Mouse (Mus musculus) kidney, embryonic 15.5 days (tissue): ENCODE data around the gene Stard10. TPM values are rescaled to one million over a fixed set of nuclear protein-coding genes. Genes with fewer than 3 reads are reported as not detected.

Experiments used
- ATAC-seq: fragments of 200-750 bp; cut with Nextera tagmentation; replicated peaks from 2 replicates; pipeline ENCODE4 v1.8.0; 2017; ENCODE audit warnings: moderate TSS enrichment; ENCODE audit not compliant: low FRiP score
- H3K27ac ChIP-seq: fragments of 300-500 bp; sonication (generic); 2 replicates; pipeline ENCODE4 v1.5.1; 2015; ENCODE audit warnings: mild to moderate bottlenecking, inconsistent platforms
- H3K27me3 ChIP-seq: fragments of 300-500 bp; sonication (generic); 2 replicates; pipeline ENCODE4 v1.6.1; 2015; ENCODE audit warnings: inconsistent platforms
- H3K36me3 ChIP-seq: fragments of 300-500 bp; sonication (generic); 2 replicates; pipeline ENCODE4 v1.6.1; 2015; ENCODE audit warnings: inconsistent platforms
- H3K4me1 ChIP-seq: fragments of 300-500 bp; sonication (generic); 2 replicates; pipeline ENCODE4 v1.6.1; 2015; ENCODE audit warnings: inconsistent platforms
- H3K4me2 ChIP-seq: fragments of 300-500 bp; sonication (generic); 2 replicates; pipeline ENCODE4 v1.6.1; 2015; ENCODE audit warnings: moderate library complexity, mild to moderate bottlenecking, inconsistent platforms
- H3K4me3 ChIP-seq: fragments of 300-500 bp; sonication (generic); replicated peaks from 2 replicates; pipeline ENCODE4 v1.5.1; 2015; ENCODE audit warnings: mild to moderate bottlenecking, inconsistent platforms
- H3K9ac ChIP-seq: fragments of 300-500 bp; sonication (generic); 2 replicates; pipeline ENCODE4 v1.6.1; 2015; ENCODE audit warnings: mild to moderate bottlenecking, inconsistent platforms
- H3K9me3 ChIP-seq: fragments of 300-500 bp; sonication (generic); replicated peaks from 2 replicates; pipeline ENCODE4 v1.6.1; 2016; ENCODE audit warnings: inconsistent platforms
- WGBS: fragments of 180-500 bp; shearing (Covaris S2); methylation state at CpG from one replicate; pipeline ENCODE4 v1.1.7; 2015; ENCODE audit warnings: mixed read lengths; 5-methylcytosine and 5-hydroxymethylcytosine counted together
- polyA plus RNA-seq: library from polyadenylated mRNA; unstranded; fragments of >200 nt; fragmentation: Nextera tagmentation; extraction: Ambion mirVana; gene quantifications from 2 replicates; pipeline ENCODE4 v1.2.1, GENCODE M21; 2015

Gene Stard10
- 55.4 and 58.5 TPM in 2 replicates for polyA plus RNA-seq

GRCm38 (mm10) chr7:101317014-101317413, at the start of gene Stard10:
Gene Stard10, plus strand, starts transcription at chr7:101317086.
- H3K9ac ChIP-seq = no peak within 1 kb of the TSS
- no peaks in the 10 kb centered on the region for H3K9me3 ChIP-seq
- no peaks in the 10 kb centered on the region for H3K36me3 ChIP-seq
- H3K4me2 ChIP-seq = no peak within 1 kb of the TSS
- peaks cover under 1% of the 10 kb centered on the region; the same call in 1 of the 2 replicates for H3K27me3 ChIP-seq
- 73% methylated on average over 3 of the region's 3 CpGs for WGBS
- H3K4me3 ChIP-seq = no peak within 1 kb of the TSS
- H3K4me1 ChIP-seq = peaks cover 33% of the 10 kb centered on the region
- H3K27ac ChIP-seq = no peak within 1 kb of the TSS
- no peak for ATAC-seq

- ATAC-seq = no peak
- H3K9me3 ChIP-seq = no peaks in the 10 kb centered on the region
- no peak overlapping the region for H3K27ac ChIP-seq
- H3K4me3 ChIP-seq = no peak overlapping the region
- 64% methylated on average over 3 of the region's 3 CpGs for WGBS
- H3K4me2 ChIP-seq = no peak overlapping the region
- no peaks in the 10 kb centered on the region for H3K27me3 ChIP-seq
- no peak overlapping the region for H3K9ac ChIP-seq
- no peaks in the 10 kb centered on the region for H3K4me1 ChIP-seq
- H3K36me3 ChIP-seq = peaks cover 28% of the 10 kb centered on the region
Observed at GRCm38 (mm10) chr7:101267457-101268259, 49.2 kb upstream of the Stard10 start.

GRCm38 (mm10) chr7:101271602-101272001, 45.3 kb upstream of the Stard10 start:
- no peak overlapping the region for H3K27ac ChIP-seq
- H3K4me2 ChIP-seq = no peak overlapping the region
- 65% methylated on average over 1 of the region's 1 CpGs for WGBS
- H3K4me3 ChIP-seq = no peak overlapping the region
- H3K27me3 ChIP-seq = no peaks in the 10 kb centered on the region
- no peak for ATAC-seq
- H3K9me3 ChIP-seq = no peaks in the 10 kb centered on the region
- H3K9ac ChIP-seq = no peak overlapping the region
- no peaks in the 10 kb centered on the region for H3K4me1 ChIP-seq
- peaks cover 52% of the 10 kb centered on the region for H3K36me3 ChIP-seq

GRCm38 (mm10) chr7:101272466-101273160, 44.3 kb upstream of the Stard10 start:
- Histone ChIP-seq H3K4me2 (no peak overlapping the region), H3K9me3 (no peaks in the 10 kb centered on the region), H3K27me3 (no peaks in the 10 kb centered on the region), H3K4me1 (no peaks in the 10 kb centered on the region), H3K27ac (no peak overlapping the region), H3K36me3 (peaks cover 58% of the 10 kb centered on the region), H3K9ac (no peak overlapping the region), H3K4me3 (no peak overlapping the region)
- 74% methylated on average over 8 of the region's 8 CpGs for WGBS
- no peak for ATAC-seq

- no peak for ATAC-seq
- Histone ChIP-seq H3K4me3 (no peak overlapping the region), H3K9me3 (no peaks in the 10 kb centered on the region), H3K4me2 (no peak overlapping the region), H3K27me3 (no peaks in the 10 kb centered on the region), H3K36me3 (peaks cover 94% of the 10 kb centered on the region), H3K27ac (no peak overlapping the region), H3K4me1 (no peaks in the 10 kb centered on the region), H3K9ac (no peak overlapping the region)
- whole genome bisulfite sequencing = 91% methylated on average over 3 of the region's 3 CpGs
Observed at GRCm38 (mm10) chr7:101282721-101283120, 34.2 kb upstream of the Stard10 start.

- H3K27me3 ChIP-seq = no peaks in the 10 kb centered on the region
- H3K9me3 ChIP-seq = no peaks in the 10 kb centered on the region
- WGBS = 84% methylated on average over 1 of the region's 1 CpGs
Observed at GRCm38 (mm10) chr7:101284504-101284903, 32.4 kb upstream of the Stard10 start.

GRCm38 (mm10) chr7:101286891-101287290, 30.0 kb upstream of the Stard10 start:
- H3K27ac ChIP-seq = 0 out of 2 replicates have a peak overlapping the region, but pooled peaks have one; percentile 3
- no peaks in the 10 kb centered on the region for H3K27me3 ChIP-seq
- peaks cover 76% of the 10 kb centered on the region for H3K36me3 ChIP-seq
- WGBS = 84% methylated on average over 4 of the region's 4 CpGs
- no peaks in the 10 kb centered on the region for H3K4me1 ChIP-seq
- no peak for ATAC-seq
- H3K4me2 ChIP-seq = no peak overlapping the region
- H3K9me3 ChIP-seq = no peaks in the 10 kb centered on the region
- no peak overlapping the region for H3K9ac ChIP-seq
- no peak overlapping the region for H3K4me3 ChIP-seq

More at GRCm38 (mm10) chr7:101284504-101284903, 32.4 kb upstream of the Stard10 start:
- no peak overlapping the region for H3K9ac ChIP-seq
- no peak overlapping the region for H3K4me3 ChIP-seq
- H3K4me1 ChIP-seq = no peaks in the 10 kb centered on the region
- H3K4me2 ChIP-seq = no peak overlapping the region
- no peak for ATAC-seq
- H3K27ac ChIP-seq = no peak overlapping the region
- H3K36me3 ChIP-seq = peaks cover 79% of the 10 kb centered on the region

- ATAC-seq = no peak
- Histone ChIP-seq H3K9ac (no peak overlapping the region), H3K4me3 (no peak overlapping the region), H3K27me3 (no peaks in the 10 kb centered on the region), H3K4me1 (no peaks in the 10 kb centered on the region), H3K9me3 (no peaks in the 10 kb centered on the region), H3K36me3 (peaks cover 69% of the 10 kb centered on the region), H3K27ac (no peak overlapping the region), H3K4me2 (no peak overlapping the region)
- 85% methylated on average over 2 of the region's 2 CpGs for WGBS
Observed at GRCm38 (mm10) chr7:101287820-101288219, 29.1 kb upstream of the Stard10 start.

- Histone ChIP-seq H3K36me3 (peaks cover 63% of the 10 kb centered on the region), H3K27me3 (no peaks in the 10 kb centered on the region), H3K27ac (no peak overlapping the region), H3K9me3 (no peaks in the 10 kb centered on the region), H3K4me1 (no peaks in the 10 kb centered on the region), H3K4me3 (no peak overlapping the region), H3K9ac (no peak overlapping the region), H3K4me2 (no peak overlapping the region)
- 41% methylated on average over 4 of the region's 4 CpGs for WGBS
- ATAC-seq = no peak
Observed at GRCm38 (mm10) chr7:101288436-101288835, 28.4 kb upstream of the Stard10 start.

- ATAC-seq = no peak
- Histone ChIP-seq H3K4me2 (no peak overlapping the region), H3K27ac (no peak overlapping the region), H3K9me3 (no peaks in the 10 kb centered on the region), H3K27me3 (no peaks in the 10 kb centered on the region), H3K4me3 (no peak overlapping the region), H3K9ac (no peak overlapping the region), H3K4me1 (no peaks in the 10 kb centered on the region), H3K36me3 (peaks cover 47% of the 10 kb centered on the region)
- 89% methylated on average over 10 of the region's 10 CpGs for WGBS
Observed at GRCm38 (mm10) chr7:101290401-101290800, 26.5 kb upstream of the Stard10 start.

GRCm38 (mm10) chr7:101291211-101291610, 25.7 kb upstream of the Stard10 start:
- WGBS = 88% methylated on average over 5 of the region's 5 CpGs
- H3K9me3 ChIP-seq = no peaks in the 10 kb centered on the region
- H3K27me3 ChIP-seq = no peaks in the 10 kb centered on the region

GRCm38 (mm10) chr7:101291641-101292040, 25.2 kb upstream of the Stard10 start:
- ATAC-seq = no peak
- 90% methylated on average over 8 of the region's 8 CpGs for WGBS

More at GRCm38 (mm10) chr7:101291211-101291610, 25.7 kb upstream of the Stard10 start:
- Histone ChIP-seq H3K4me3 (no peak overlapping the region), H3K4me2 (no peak overlapping the region), H3K4me1 (peaks cover under 1% of the 10 kb centered on the region), H3K9ac (no peak overlapping the region), H3K36me3 (peaks cover 39% of the 10 kb centered on the region), H3K27ac (no peak overlapping the region)
- no peak for ATAC-seq

More at GRCm38 (mm10) chr7:101291641-101292040, 25.2 kb upstream of the Stard10 start:
- Histone ChIP-seq H3K27me3 (no peaks in the 10 kb centered on the region), H3K9me3 (no peaks in the 10 kb centered on the region), H3K9ac (no peak overlapping the region), H3K4me3 (no peak overlapping the region), H3K4me1 (peaks cover 5% of the 10 kb centered on the region), H3K27ac (no peak overlapping the region), H3K36me3 (peaks cover 35% of the 10 kb centered on the region), H3K4me2 (no peak overlapping the region)
